Mouse (Mus musculus) layer of hippocampus, postnatal 14 days (tissue): ENCODE data around the gene Ren1. TPM values are rescaled to one million over a fixed set of nuclear protein-coding genes. Genes with fewer than 3 reads are reported as not detected.
"Not testable (repeated sequence)": the region's sequence is repeated elsewhere in the genome, so short reads cannot be mapped to it uniquely, and the experiment has no call there.

Experiments
- DNase-seq, 2 experiments: peaks; one replicate each; pipeline ENCODE4 v3.0.0; 2021 to 2022; ENCODE audit warnings: low spot score in 2 of 2, mixed read lengths in 1 of 2
- total RNA-seq, 2 experiments: library from RNA; stranded (reverse); gene quantifications; 2 replicates each; pipeline ENCODE4 v1.2.3; 2021

Ren1 gene
- total RNA-seq, 2 experiments from 2014 or later = 0.28 TPM; not detected in 1

GRCm38 (mm10) chr1:133340403-133340802 lies 9.9 kb upstream of the Ren1 start:
- not testable (repeated sequence) for DNase-seq

- no peak for DNase-seq
Observed at GRCm38 (mm10) chr1:133344357-133344756, 6.0 kb upstream of the Ren1 start.

- no peak for DNase-seq
Observed at GRCm38 (mm10) chr1:133346531-133346930, 3.8 kb upstream of the Ren1 start.

GRCm38 (mm10) chr1:133347226-133347625 lies 3.1 kb upstream of the Ren1 start:
- no peak for DNase-seq

- no peak for DNase-seq
Observed at GRCm38 (mm10) chr1:133347693-133348520, 2.4 kb upstream of the Ren1 start.

GRCm38 (mm10) chr1:133351762-133352161 lies 1.5 kb downstream of the Ren1 start:
- DNase-seq = no peak

- peak; percentile 89 for DNase-seq
Observed at GRCm38 (mm10) chr1:133353371-133353809, 3.1 kb downstream of the Ren1 start.

GRCm38 (mm10) chr1:133355469-133355868 lies 5.2 kb downstream of the Ren1 start:
- DNase-seq = no peak

- no peak for DNase-seq
Observed at GRCm38 (mm10) chr1:133355912-133356311, 5.6 kb downstream of the Ren1 start.

- DNase-seq = no peak
Observed at GRCm38 (mm10) chr1:133356330-133356729, 6.0 kb downstream of the Ren1 start.

- no peak for DNase-seq
Observed at GRCm38 (mm10) chr1:133361006-133361405, 10.7 kb downstream of the Ren1 start.

- no peak for DNase-seq
Observed at GRCm38 (mm10) chr1:133362103-133362502, 11.8 kb downstream of the Ren1 start.

GRCm38 (mm10) chr1:133363276-133364021 lies 13.1 kb downstream of the Ren1 start, which contains the start of gene Etnk2:
Gene Etnk2, plus strand, starts transcription at chr1:133363572.
- peak; percentile 68 for DNase-seq

- no peak for DNase-seq
Observed at GRCm38 (mm10) chr1:133364022-133364630, 13.8 kb downstream of the Ren1 start.

GRCm38 (mm10) chr1:133364890-133365289 lies 14.6 kb downstream of the Ren1 start:
- DNase-seq = no peak

GRCm38 (mm10) chr1:133366951-133367605 lies 16.8 kb downstream of the Ren1 start:
- no peak for DNase-seq

GRCm38 (mm10) chr1:133367606-133368488 lies 17.5 kb downstream of the Ren1 start:
- no peak for DNase-seq

GRCm38 (mm10) chr1:133368644-133369043 lies 18.3 kb downstream of the Ren1 start:
- DNase-seq = no peak

GRCm38 (mm10) chr1:133370352-133370751 lies 20.0 kb downstream of the Ren1 start:
- DNase-seq = no peak

- DNase-seq = no peak
Observed at GRCm38 (mm10) chr1:133371431-133371830, 21.1 kb downstream of the Ren1 start.
